Mouse (Mus musculus) lung, postnatal 14 days (tissue): ENCODE measurements at regions not wholly inside any gene's neighbourhood (a gene's known extent, or its start where the extent isn't known, plus 50 kb on each side); places are given as distances from the start of the nearest gene placed in this dataset.
A peak's percentile ranks its signal among the peaks of the same experiment; 100 is the strongest.

Source experiments
- DNase-seq: peaks from one replicate; pipeline ENCODE4 v3.0.0; 2021

DNA sequence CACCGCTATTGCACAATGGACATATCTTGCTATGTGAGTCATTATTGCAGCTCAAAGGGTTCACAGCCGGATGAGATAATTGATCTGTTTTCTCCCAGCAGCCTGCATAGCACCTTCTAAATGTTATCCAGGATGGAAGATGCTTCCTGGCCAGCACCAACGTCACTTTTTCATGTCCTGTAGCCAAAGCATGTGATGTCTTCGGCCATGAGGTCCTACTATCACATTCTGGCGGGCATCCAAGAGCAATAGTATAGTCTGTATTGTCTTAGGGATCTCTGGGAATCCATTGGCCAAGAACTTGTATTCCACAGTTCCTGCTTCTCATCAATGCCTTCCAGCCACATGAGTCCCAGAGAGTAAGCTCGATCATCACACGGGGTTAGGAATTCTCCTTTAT is 70.6 kb downstream of the Npy start:
- no peak for DNase-seq

DNA sequence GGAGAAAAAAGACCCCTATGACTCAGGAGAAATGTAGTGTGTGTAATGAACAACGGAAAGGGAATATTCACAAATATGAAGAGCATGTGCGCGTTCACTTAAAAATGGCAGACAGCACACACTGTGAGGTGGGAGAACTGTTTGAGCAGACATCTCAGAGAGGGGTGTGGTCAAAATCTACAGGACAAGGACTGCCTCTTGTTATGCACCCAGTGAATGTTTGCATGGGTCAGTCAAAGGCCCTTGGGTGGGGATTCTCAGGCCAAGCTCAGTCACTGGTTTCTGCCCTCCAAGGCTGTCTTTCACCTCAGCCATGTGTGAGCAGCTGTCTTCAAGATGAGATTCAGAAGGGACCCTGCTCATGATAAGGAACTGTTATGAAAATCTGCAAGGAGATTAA is 76.6 kb downstream of the Npy start:
- no peak for DNase-seq

DNA sequence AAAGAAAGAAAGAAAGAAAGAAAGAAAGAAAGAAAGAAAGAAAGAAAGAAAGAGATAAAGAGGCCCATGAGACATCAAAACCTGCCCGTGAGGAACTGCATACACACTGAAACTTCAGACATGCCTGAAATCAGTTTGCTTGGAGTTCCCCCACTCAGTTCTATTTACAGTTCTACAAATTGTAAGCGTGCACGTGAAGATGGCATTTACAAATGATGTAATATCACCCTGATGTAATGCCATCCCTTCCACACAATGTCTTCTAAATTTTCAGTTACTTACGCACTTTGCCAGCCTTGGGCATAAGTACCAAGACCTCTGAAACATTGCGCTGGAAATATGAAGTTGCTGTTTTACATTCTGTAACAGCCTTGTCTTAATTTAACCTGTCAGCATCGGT is 79.0 kb downstream of the Npy start:
- no peak for DNase-seq

DNA sequence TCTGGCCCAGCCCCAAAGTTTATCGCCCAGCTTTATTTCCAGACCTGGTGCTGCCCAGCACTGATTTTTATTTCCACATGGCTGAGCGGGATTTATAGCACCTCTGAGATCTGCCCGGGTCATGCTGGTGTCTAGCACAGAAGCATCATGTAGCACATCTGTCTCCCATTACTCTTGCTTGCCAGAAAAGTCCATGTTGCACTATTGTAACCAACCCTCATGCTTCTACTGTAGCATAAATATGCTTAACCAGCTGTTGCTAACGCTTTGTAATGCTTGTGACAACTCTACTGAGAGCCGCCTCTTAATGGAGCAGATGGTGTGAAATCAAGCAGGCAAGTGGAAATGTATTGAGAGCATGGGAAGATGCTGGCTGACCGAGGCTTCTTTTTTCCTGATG is 81.5 kb downstream of the Npy start:
- no peak for DNase-seq

DNA sequence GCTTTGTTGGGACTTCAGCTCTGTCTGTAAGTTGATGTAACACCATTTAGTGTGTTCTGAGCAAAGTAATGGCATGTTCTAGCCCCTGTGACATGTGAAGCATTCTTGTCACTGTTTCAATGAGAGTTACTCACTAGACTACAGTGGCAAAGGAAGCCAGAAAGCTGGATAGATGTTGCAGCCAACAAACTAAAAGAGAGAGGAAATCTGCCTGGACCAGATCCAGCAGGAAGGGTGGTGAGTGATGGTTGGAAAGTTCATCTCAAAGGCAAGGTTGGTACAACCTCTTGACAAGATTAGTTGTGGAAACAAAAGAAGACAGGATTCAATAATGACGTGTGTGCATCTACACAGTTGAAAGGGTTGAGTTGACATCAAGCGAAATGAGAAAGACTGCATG is 83.9 kb downstream of the Npy start:
- no peak for DNase-seq

DNA sequence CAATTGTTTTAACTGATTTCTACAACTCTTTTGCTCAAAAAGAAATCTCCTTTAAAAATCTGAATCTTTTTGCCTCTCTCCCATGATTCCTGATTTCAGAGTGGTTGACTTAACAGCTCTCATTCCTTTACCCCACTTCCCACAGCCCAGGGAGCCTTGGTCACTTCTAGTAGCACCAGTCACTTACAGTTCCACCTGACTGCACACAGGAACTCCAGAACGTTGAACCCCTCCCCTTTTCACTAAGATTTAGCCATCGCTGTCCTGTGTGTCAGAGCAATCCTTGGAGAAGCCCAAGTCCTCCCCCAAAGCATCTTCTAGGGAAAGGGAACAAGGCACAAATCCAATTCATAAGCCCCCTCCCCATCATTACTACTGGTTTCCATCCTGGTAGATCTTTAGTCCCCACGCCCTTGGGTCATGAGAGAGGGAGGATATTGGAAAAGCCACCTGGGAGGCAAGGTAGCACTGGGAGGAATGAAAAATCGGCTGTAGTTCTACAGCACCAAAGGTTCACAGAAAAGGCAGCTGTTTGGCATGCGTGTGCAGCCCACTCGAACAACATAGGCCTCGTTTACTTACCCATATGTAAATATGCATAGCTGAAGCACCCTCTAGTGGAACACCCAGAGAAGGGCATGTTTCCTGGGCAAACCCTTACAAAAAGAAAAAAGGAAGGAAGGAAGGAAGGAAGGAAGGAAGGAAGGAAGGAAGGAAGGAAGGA is 96.7 kb downstream of the Npy start:
- peak; percentile 1 for DNase-seq

DNA sequence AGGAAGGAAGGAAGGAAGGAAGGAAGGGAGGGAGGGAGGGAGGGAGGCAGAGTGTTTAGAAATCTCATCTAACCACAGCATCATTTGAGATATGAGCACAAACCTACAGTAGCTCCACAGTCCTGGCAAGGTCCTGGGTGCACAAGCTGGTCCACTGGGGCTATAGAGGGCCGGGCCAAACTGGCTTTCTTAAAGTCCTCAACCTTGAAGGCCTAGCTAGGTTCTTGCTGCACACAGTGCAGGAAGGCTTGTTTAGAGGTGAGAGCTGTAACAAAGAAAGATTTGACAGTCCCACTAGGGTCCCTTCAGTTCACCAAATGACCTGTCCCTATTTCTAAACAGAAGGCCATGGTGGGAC is 97.3 kb downstream of the Npy start:
- DNase-seq = no peak

DNA sequence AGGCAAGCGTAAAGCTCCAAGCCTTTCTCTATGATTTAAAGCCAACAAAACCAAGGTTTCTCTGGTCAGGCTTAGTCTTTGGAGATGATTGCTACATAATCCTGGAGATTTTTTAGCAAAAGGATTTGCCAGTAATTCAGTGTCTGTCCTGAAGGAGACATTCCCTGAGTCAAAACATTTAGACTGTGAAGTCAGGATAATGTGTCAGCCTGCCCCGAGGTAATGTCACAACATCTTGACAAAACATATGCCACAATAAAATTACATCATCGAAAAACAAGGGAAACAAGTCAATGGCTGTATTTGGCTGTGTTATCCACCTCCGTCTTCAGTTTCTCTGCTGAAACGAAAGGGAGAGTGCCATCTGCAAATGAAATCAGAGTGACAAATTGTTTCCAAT is 101.8 kb downstream of the Npy start:
- DNase-seq = no peak

DNA sequence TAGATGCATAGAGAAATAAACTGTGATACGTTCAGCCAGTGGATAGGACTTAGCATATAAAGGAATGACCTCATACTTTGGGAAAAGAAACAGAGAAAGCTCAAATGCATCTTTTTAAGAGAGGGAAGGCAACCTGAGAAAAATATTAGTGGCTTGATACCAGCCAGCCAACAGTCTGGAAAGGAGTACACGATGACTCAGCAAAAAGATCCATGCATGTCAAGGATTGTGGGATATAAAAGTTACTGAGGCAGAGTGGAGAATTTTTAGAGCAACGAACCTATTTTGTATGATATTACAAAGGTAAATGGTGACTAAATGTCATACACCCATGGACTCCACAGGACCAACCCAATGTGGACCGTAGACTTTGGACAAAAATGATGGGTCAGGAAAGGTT is 105.6 kb downstream of the Npy start:
- no peak for DNase-seq

DNA sequence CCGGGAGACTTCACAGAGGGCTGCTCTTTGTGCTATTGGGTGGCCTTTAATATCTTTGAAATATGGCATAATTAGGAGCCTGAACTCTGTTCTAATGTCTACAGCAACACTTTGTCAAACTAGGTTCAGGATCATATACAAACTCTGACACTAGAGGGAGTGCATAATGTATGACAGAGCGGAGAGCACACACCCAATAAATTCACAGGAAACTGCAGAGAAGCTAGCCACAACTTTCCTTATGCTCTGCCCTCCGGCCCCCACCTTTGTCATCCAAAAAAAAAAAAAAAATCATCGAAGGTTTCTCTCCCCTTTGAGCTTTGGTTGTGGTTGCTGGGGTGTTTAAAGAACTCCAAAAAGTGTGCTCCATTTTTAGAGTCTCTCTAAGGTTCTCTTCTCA is 107.6 kb downstream of the Npy start:
- DNase-seq = no peak

DNA sequence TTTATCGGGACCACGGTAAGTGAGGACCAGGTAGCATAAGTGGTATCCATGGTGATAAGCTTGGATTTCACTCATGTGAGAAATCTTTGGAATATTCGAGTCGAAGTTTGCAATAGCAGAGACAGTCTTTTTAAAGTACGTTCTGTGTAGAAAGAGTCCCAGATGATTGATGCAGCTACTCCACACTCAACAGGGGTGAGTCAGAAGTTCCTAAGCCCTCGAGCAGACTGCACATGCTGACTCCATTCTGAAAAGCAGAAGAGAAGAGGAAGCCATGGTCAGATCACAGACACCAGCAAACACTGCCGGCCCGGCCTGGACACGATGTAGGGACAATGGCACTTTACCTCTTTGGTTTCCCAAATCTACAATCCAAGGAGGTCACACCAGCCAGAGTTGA is 120.6 kb downstream of the Npy start:
- no peak for DNase-seq

DNA sequence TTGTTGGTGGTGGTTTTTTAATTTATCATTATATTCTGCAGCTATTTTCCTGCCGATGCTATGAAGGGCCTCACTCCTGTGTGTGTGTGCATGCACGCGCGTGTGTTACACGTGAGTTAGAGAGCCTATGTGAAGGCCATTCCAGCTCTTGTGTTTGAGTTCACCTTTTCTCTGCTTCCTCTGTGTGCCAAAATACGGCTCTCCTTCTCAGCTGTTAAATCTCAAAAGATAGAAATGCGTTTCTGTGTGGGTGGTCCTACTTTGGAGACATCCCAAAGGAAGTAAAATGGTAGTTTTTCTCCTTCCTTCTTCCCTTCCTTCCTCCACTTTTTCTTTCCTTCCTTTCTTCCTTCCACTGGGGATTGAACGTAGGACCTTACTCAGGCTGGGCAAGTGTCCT is 136.4 kb downstream of the Npy start:
- no peak for DNase-seq

DNA sequence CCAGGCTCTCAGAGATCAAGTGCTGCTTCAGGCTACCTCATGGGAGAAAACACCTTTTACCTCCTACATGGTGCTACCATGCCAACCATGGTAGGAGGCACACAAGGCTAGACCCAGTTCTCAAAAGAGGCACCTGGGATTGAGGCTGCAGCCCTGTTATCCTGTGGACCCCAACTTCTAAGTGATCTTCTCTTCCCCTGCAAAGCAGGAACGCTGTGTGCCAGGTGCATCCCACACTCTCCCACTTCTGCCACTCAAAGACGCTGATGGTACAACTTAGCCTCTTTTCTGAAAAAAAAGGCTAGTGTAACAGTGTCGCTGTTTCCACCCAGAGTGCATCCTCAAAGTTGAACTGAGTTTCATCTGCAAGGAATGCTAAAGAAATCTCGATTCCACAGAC is 138.7 kb downstream of the Npy start:
- DNase-seq = no peak

DNA sequence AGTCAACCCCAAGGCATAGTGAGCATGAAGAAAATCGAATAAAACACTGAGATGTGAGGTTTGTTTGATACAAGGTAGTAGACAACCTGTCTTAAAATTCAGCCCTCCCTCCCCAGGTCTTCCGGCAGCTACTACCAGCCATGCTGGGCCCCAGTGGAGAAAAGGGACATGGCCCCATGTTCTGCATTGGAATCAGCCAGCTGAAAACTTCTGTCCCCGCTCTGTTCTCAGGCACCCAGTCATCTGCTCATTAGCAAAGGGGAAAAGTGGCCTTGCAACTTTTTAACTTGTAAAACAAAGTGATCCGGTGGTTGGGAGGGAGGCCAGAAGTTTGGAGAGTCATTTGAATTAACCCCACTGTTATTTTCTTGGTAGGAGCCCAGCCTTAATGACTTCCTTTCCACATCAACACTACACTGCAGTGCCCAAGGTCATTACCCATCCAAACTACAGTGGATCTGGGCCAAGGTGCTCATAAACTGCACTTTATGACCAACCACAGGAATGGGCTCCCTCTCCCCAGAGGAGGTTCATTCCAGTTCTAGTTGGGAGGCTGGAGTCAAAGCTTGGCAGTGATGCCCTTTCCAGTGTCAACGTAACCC is 143.5 kb downstream of the Npy start:
- DNase-seq = no peak

DNA sequence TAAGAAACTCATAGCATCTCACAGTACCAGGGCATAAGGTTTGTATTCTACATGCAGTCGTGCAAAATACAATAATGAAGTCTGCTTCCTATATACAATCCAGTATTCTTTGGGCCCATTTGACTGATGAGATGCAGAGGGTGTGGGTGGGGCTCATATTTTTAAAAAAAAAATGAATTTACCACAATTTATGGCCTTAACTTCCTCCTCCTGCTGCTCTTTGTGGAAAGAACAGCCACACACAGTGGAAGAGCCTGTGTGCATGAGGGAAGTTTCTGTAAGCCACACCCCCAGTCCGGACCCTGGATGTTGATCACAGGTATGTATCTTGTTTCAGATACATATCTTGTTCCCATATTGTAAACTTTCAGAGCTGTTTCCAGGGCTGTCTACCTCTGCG is 143.5 kb upstream of the Mpp6 start:
- no peak for DNase-seq

DNA sequence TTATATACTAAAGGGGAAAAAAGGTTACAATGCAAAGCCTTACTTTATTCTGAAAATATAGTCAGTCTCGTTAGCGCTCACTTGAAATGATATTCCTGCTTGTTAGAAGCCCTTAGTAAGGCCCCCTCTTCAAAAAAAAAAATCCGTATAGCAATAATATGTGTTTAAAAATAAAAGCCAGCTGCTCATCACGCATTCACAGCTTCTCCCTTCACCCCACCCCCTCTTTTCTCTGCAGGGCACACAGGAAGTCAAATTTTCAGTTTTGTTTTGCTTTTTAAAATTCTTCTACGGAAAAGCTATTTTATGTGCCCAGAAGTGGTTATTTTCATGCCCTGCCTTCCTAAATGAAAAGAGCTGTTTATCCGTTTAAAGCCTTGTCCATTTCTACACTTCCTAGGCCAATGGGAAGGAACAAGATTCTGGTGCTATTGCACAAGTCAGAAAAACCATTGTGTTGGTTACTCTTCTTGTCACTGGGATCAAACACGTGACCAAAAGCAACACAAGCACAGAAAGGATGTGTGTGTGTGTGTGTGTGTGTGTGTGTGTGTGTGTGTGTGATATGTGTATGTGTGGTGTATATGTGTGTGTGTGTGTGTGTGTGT is 136.7 kb upstream of the Mpp6 start:
- DNase-seq = no peak

DNA sequence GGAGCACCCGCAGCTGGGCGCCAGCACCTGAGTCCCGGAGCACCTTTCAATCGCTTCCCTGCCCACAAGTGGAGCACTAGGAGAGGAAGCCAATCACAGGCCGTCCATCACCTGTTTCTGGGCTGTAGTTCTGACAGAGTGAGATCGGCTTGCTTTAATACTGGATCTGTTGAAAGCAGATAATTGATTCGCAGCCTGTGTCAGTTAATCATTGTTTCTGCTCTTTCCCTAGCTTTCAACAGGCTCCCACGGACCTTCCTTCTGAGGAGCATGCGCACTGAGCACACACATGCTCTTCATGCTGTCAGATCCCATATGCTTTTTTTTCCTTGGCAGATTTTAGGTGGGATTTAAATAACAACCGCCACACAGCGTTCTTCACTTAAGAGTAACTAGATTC is 132.3 kb upstream of the Mpp6 start:
- no peak for DNase-seq

DNA sequence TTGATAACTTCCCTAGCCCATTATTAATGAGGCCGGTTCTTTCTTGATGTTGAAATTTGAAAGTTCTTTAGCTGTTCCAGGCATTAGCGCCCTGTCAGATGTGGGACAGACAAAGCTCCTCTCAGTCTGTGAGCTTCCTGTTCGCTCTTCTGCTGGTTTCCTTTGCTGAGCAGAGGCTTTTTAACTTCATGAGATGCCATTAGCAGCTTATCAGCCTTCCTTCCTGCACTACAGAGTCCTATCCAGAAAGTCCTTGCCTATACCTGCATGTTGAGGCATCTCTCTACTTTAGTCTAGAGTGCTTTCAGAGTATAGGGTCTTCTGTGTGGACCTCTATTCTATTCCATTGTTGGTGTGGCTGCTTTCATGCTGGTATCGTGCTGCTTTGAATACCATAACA is 126.3 kb upstream of the Mpp6 start:
- DNase-seq = no peak

DNA sequence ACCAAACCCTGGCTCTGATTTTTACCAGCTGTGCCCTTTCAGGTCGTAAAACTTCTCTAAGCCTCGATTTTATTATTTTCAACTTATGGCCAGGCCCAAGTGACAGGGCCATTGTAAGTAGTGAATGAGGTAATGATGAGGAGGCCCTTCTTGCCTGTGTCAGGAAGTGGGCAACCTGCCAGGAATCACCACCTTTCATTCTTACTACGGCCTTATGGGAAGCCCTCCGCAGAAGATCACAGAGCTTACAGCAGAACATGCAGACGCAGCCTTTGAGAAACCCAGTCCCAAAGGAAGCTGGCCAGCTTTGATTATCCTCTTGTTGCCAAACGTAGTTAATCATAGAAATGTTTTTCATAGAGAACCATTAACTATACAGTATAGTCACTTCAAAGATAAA is 124.9 kb upstream of the Mpp6 start:
- DNase-seq = peak; percentile 58

DNA sequence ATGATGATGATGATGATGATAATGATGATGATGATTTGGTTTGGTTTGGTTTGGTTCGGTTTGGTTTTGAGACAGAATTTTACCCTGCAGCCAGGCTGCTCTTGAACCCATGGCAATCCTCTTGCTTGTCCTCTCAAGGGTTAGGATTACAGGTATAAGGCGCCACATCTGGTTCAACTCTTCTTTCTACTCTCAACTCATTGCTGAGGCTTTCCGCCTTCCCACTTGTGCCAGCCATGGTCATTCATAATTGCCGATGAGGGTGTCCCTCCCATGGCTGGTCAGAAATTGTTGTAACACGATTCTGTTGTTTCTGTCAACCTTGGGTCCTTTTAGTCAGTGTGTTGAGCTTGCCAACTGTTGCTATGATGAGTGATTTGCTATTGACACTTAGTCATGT is 122.9 kb upstream of the Mpp6 start:
- DNase-seq = no peak

DNA sequence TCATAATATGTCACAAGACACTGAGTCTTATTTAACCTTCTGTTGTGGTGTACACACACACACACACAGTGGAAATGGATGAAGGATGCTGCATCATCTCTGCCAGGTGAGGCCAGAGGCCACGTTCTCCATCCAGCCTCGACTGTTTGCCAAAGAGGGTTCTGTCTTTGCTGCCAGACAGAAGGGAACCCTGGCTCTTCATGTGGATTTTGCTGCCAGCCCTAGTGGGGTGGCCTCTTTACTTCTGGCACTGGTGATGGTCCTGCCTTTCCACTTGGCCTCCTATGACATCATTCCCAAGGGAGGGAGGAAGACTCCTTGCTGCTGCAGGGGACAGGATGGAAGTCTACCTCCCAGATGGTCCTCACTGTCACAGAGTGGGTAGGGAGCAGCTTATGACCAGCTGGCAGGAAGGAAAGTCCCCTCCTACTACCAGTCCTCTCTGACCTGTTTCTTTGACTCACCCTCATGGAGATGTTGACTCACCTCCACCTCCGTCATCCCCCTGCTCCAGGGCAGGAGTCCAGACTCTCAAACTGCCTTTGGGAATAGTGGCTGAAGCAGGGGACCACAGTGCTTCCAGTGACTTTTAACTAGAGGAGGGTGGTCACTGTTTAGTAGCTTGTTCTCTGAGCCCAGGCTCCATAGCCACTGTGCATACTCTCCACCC is 122.4 kb upstream of the Mpp6 start:
- no peak for DNase-seq

DNA sequence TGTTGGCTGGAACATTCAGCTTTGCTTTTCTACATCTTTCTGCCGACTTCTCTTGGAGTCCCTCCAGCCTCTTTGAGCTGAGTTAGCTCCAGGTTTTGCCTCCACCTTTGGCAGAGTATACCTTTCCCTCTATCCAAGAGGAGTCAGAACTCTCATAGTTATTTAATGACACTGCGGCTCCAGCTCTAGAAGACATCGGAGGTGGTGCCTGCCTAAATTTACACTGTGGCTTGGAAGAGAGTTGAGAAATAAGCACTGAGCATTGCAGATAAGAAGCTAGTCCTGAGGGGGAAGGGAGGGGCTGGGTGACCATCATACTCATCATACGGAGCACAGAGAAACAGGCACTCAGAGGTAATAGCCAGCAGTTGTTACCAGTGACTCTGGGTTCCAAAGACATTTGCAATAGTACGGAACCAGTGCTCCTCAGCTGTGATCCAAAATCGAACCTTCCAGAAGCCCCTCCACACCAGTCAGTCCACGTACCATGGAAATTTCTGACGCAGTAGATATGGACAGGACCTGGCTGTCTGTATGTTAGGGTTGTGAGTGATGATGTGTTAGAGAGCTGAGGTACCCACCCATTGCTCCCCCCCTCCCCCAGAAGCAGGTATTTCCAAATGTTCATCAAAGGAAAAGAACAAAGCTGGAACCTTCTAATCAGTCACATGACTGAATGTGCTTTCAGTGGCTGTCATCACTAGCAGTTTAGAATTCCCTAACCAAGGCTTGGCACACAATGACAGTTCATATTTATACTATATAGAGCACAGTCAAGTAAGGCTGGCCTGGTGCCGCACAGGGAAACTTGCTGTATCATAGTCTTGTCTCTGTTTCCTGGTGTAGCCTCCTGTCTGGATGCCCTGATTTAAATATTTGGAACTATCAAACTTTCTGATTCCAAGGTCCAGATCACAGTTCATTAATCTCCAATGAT is 120.2 kb upstream of the Mpp6 start:
- no peak for DNase-seq

DNA sequence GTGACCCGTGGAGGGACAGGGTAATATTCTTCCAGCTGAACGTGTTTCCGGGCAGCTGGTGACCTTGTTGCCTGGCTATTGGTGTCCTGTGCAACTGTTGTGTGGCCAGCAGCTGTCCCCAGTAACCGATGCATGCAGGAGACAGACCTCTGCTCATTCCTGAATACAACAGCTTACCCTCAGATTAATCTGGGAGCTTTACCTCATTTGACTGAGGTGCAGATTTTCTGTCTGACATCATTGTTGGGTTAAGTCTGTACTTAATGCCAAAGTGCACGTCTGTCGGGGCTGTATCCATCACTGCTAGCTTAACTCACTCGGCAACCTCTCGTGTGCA is 119.6 kb upstream of the Mpp6 start:
- no peak for DNase-seq
